Mouse (Mus musculus) left cerebral cortex, postnatal 10 days (tissue): ENCODE results near the gene Ppargc1a. TPM values are rescaled to one million over a fixed set of nuclear protein-coding genes. Genes with fewer than 3 reads are reported as not detected.

Source experiments
- DNase-seq, 2 experiments: peaks; one replicate each; pipeline ENCODE4 v3.0.0; 2021 to 2022; ENCODE audit warnings: low spot score in 2 of 2, mixed read lengths in 1 of 2; ENCODE audit errors: extremely low spot score in 1 of 2
- intact Hi-C: fragments of 180-260 bp; cut with DNase I; formaldehyde crosslinking; loops from one replicate; pipeline ENCODE4 v1.15.1; 2025
- total RNA-seq, 2 experiments: library from RNA; stranded (reverse); gene quantifications; 2 replicates each; pipeline ENCODE4 v1.2.3; 2021

The Ppargc1a gene
- 10 to 100 TPM; 43.4 to 47.3 TPM for total RNA-seq

- intact Hi-C loops = no loop called here
- DNase-seq = no peak
These were observed at the start of gene Ppargc1a for GRCm38 (mm10) chr5:51567659-51568058. Ppargc1a (minus strand) TSS chr5:51567726.

GRCm38 (mm10) chr5:51616877-51617276 lies 49.4 kb upstream of the Ppargc1a start:
- DNase-seq = no peak
- intact Hi-C loops = no loop called here

GRCm38 (mm10) chr5:51612049-51612448 lies 44.5 kb upstream of the Ppargc1a start:
- no peak for DNase-seq
- intact Hi-C loops = no loop called here

- DNase-seq = no peak
- intact Hi-C loops = no loop called here
These were observed 40.4 kb upstream of the Ppargc1a start for GRCm38 (mm10) chr5:51607686-51608480.

- intact Hi-C loops = no loop called here
- DNase-seq = no peak
These were observed 32.0 kb upstream of the Ppargc1a start for GRCm38 (mm10) chr5:51599549-51599948.

- intact Hi-C loops = no loop called here
- DNase-seq = peak in 1 of 2 experiments; percentile 40
These were observed 28.1 kb upstream of the Ppargc1a start for GRCm38 (mm10) chr5:51595644-51596043.

- intact Hi-C loops = no loop called here
- no peak for DNase-seq
These were observed 24.7 kb upstream of the Ppargc1a start for GRCm38 (mm10) chr5:51592206-51592605.

GRCm38 (mm10) chr5:51591537-51592154 lies 24.1 kb upstream of the Ppargc1a start:
- intact Hi-C loops = no loop called here
- DNase-seq = no peak

GRCm38 (mm10) chr5:51586187-51586586 lies 18.7 kb upstream of the Ppargc1a start:
- DNase-seq = no peak
- intact Hi-C loops = no loop called here

GRCm38 (mm10) chr5:51584987-51585386 lies 17.5 kb upstream of the Ppargc1a start:
- intact Hi-C loops = no loop called here
- no peak for DNase-seq

GRCm38 (mm10) chr5:51584186-51584585 lies 16.7 kb upstream of the Ppargc1a start:
- intact Hi-C loops = no loop called here
- DNase-seq = no peak

GRCm38 (mm10) chr5:51583632-51584031 lies 16.1 kb upstream of the Ppargc1a start:
- peak in 1 of 2 experiments; percentile 22 for DNase-seq
- intact Hi-C loops = no loop called here

- intact Hi-C loops = no loop called here
- no peak for DNase-seq
These were observed 15.5 kb upstream of the Ppargc1a start for GRCm38 (mm10) chr5:51583030-51583429.

- peak in 1 of 2 experiments; percentile 27 for DNase-seq
These were observed 15.1 kb upstream of the Ppargc1a start for GRCm38 (mm10) chr5:51582618-51583017.

GRCm38 (mm10) chr5:51577594-51577993 lies 10.1 kb upstream of the Ppargc1a start:
- intact Hi-C loops = no loop called here
- DNase-seq = no peak

More at GRCm38 (mm10) chr5:51582618-51583017, 15.1 kb upstream of the Ppargc1a start:
- intact Hi-C loops = no loop called here

GRCm38 (mm10) chr5:51573770-51574169 lies 6.2 kb upstream of the Ppargc1a start:
- no peak for DNase-seq
- intact Hi-C loops = no loop called here

GRCm38 (mm10) chr5:51568198-51568690 lies 718 bp upstream of the Ppargc1a start:
- intact Hi-C loops = no loop called here
- DNase-seq = peak in 1 of 2 experiments; percentile 59

- intact Hi-C loops = no loop called here
- DNase-seq = no peak
These were observed 1.9 kb downstream of the Ppargc1a start for GRCm38 (mm10) chr5:51565672-51566071.

- DNase-seq = no peak
- intact Hi-C loops = no loop called here
These were observed 2.5 kb downstream of the Ppargc1a start for GRCm38 (mm10) chr5:51565038-51565437.

- intact Hi-C loops = no loop called here
These were observed 4.0 kb downstream of the Ppargc1a start for GRCm38 (mm10) chr5:51563574-51563973.

More at GRCm38 (mm10) chr5:51563574-51563973, 4.0 kb downstream of the Ppargc1a start:
- DNase-seq = no peak
